Mouse (Mus musculus): ENCODE data around the gene Glycam1. TPM values are rescaled to one million over a fixed set of nuclear protein-coding genes. Genes with fewer than 3 reads are reported as not detected.
"Not testable (repeated sequence)": the region's sequence is repeated elsewhere in the genome, so short reads cannot be mapped to it uniquely, and the experiment has no call there.

The Glycam1 gene
- not detected in 2 replicates for polyA plus RNA-seq (2015; fragmentation: Nextera tagmentation; extraction: Ambion mirVana)

- no peak within 1 kb of the TSS for H3K27ac ChIP-seq
- no peak within 1 kb of the TSS for H3K4me3 ChIP-seq (replicated peaks)
- no peaks in the 10 kb centered on the region for H3K9me3 ChIP-seq (replicated peaks)
- no peak for DNase-seq
- ATAC-seq (ENCODE audit: low read depth) = no peak
- no peaks in the 10 kb centered on the region for H3K27me3 ChIP-seq
- H3K36me3 ChIP-seq = no peaks in the 10 kb centered on the region
- no peak within 1 kb of the TSS for H3K9ac ChIP-seq
- no peaks in the 10 kb centered on the region for H3K4me1 ChIP-seq (replicated peaks)
- H3K4me2 ChIP-seq = no peak within 1 kb of the TSS
Observed at GRCm38 (mm10) chr15:103564981-103565380, at the start of gene Glycam1. Gene Glycam1 (minus strand): TSS chr15:103565081.

GRCm38 (mm10) chr15:103604481-103604880 is 39.6 kb upstream of the Glycam1 start:
- Histone ChIP-seq H3K4me1 (replicated peaks) (no peaks in the 10 kb centered on the region), H3K36me3 (no peaks in the 10 kb centered on the region)

GRCm38 (mm10) chr15:103590779-103591178 is 25.9 kb upstream of the Glycam1 start:
- DNase-seq = no peak
- H3K4me1 ChIP-seq (replicated peaks) = no peaks in the 10 kb centered on the region
- 73% methylated on average over 2 of the region's 2 CpGs for WGBS (ENCODE audit: insufficient replicate concordance)
- no peak for ATAC-seq (ENCODE audit: low read depth)
- H3K27me3 ChIP-seq = no peaks in the 10 kb centered on the region
- no peaks in the 10 kb centered on the region for H3K9me3 ChIP-seq (replicated peaks)
- H3K27ac ChIP-seq = no peak overlapping the region
- H3K4me3 ChIP-seq (replicated peaks) = no peak overlapping the region
- H3K4me2 ChIP-seq = no peak overlapping the region
- H3K9ac ChIP-seq = no peak overlapping the region
- no peaks in the 10 kb centered on the region for H3K36me3 ChIP-seq

More at GRCm38 (mm10) chr15:103604481-103604880, 39.6 kb upstream of the Glycam1 start:
- Histone ChIP-seq H3K27ac (no peak overlapping the region), H3K9ac (no peak overlapping the region), H3K4me2 (no peak overlapping the region), H3K27me3 (no peaks in the 10 kb centered on the region), H3K9me3 (replicated peaks) (no peaks in the 10 kb centered on the region), H3K4me3 (replicated peaks) (no peak overlapping the region)
- no peak for ATAC-seq (ENCODE audit: low read depth)
- no peak for DNase-seq
- WGBS (ENCODE audit: insufficient replicate concordance) = 45% methylated on average over 1 of the region's 1 CpGs

- ATAC-seq (ENCODE audit: low read depth); DNase-seq; H3K9me3 ChIP-seq (replicated peaks); H3K4me3 ChIP-seq (replicated peaks); H3K36me3 ChIP-seq; H3K4me1 ChIP-seq (replicated peaks); H3K27ac ChIP-seq; H3K27me3 ChIP-seq; H3K9ac ChIP-seq; H3K4me2 ChIP-seq: not testable (repeated sequence)
- WGBS (ENCODE audit: insufficient replicate concordance) = 10% methylated on average over 4 of the region's 4 CpGs
Observed at GRCm38 (mm10) chr15:103587752-103588151, 22.9 kb upstream of the Glycam1 start.

- H3K4me2 ChIP-seq = no peak overlapping the region
- H3K4me3 ChIP-seq (replicated peaks) = no peak overlapping the region
- no peaks in the 10 kb centered on the region for H3K9me3 ChIP-seq (replicated peaks)
- DNase-seq = no peak
- H3K27me3 ChIP-seq = no peaks in the 10 kb centered on the region
- 47% methylated on average over 2 of the region's 2 CpGs for WGBS (ENCODE audit: insufficient replicate concordance)
- H3K9ac ChIP-seq = no peak overlapping the region
- no peak overlapping the region for H3K27ac ChIP-seq
- no peak for ATAC-seq (ENCODE audit: low read depth)
- no peaks in the 10 kb centered on the region for H3K4me1 ChIP-seq (replicated peaks)
- no peaks in the 10 kb centered on the region for H3K36me3 ChIP-seq
Observed at GRCm38 (mm10) chr15:103585876-103586275, 21.0 kb upstream of the Glycam1 start.

- no peaks in the 10 kb centered on the region for H3K9me3 ChIP-seq (replicated peaks)
- WGBS (ENCODE audit: insufficient replicate concordance) = 31% methylated on average over 3 of the region's 3 CpGs
- H3K9ac ChIP-seq = no peak overlapping the region
- no peaks in the 10 kb centered on the region for H3K4me1 ChIP-seq (replicated peaks)
- no peaks in the 10 kb centered on the region for H3K27me3 ChIP-seq
- H3K4me3 ChIP-seq (replicated peaks) = no peak overlapping the region
- no peak overlapping the region for H3K4me2 ChIP-seq
- DNase-seq (no peak), ATAC-seq (ENCODE audit: low read depth) (no peak)
- no peaks in the 10 kb centered on the region for H3K36me3 ChIP-seq
- H3K27ac ChIP-seq = no peak overlapping the region
Observed at GRCm38 (mm10) chr15:103552096-103552690, 12.7 kb downstream of the Glycam1 start.

GRCm38 (mm10) chr15:103551053-103551452 is 13.8 kb downstream of the Glycam1 start:
- Histone ChIP-seq H3K27me3 (no peaks in the 10 kb centered on the region), H3K36me3 (no peaks in the 10 kb centered on the region), H3K4me3 (replicated peaks) (no peak overlapping the region), H3K27ac (no peak overlapping the region), H3K4me2 (no peak overlapping the region), H3K9me3 (replicated peaks) (no peaks in the 10 kb centered on the region), H3K4me1 (replicated peaks) (no peaks in the 10 kb centered on the region), H3K9ac (no peak overlapping the region)
- 20% methylated on average over 1 of the region's 1 CpGs for WGBS (ENCODE audit: insufficient replicate concordance)
- DNase-seq (no peak), ATAC-seq (ENCODE audit: low read depth) (no peak)

GRCm38 (mm10) chr15:103549475-103549874 is 15.4 kb downstream of the Glycam1 start:
- Histone ChIP-seq H3K9ac (no peak overlapping the region), H3K4me1 (replicated peaks) (no peaks in the 10 kb centered on the region), H3K27ac (no peak overlapping the region), H3K4me2 (no peak overlapping the region), H3K4me3 (replicated peaks) (no peak overlapping the region), H3K36me3 (no peaks in the 10 kb centered on the region), H3K9me3 (replicated peaks) (no peaks in the 10 kb centered on the region), H3K27me3 (no peaks in the 10 kb centered on the region)
- ATAC-seq (ENCODE audit: low read depth) = no peak
- WGBS (ENCODE audit: insufficient replicate concordance) = 58% methylated on average over 1 of the region's 1 CpGs
- DNase-seq = no peak

GRCm38 (mm10) chr15:103547983-103548382 is 16.9 kb downstream of the Glycam1 start:
- Histone ChIP-seq H3K4me2 (no peak overlapping the region), H3K9ac (no peak overlapping the region), H3K4me1 (replicated peaks) (no peaks in the 10 kb centered on the region), H3K27ac (no peak overlapping the region), H3K4me3 (replicated peaks) (no peak overlapping the region), H3K36me3 (no peaks in the 10 kb centered on the region), H3K27me3 (no peaks in the 10 kb centered on the region), H3K9me3 (replicated peaks) (no peaks in the 10 kb centered on the region)
- WGBS (ENCODE audit: insufficient replicate concordance) = 64% methylated on average over 3 of the region's 3 CpGs
- ATAC-seq (ENCODE audit: low read depth) = no peak
- no peak for DNase-seq

GRCm38 (mm10) chr15:103542526-103542925 is 22.4 kb downstream of the Glycam1 start:
- H3K36me3 ChIP-seq = no peaks in the 10 kb centered on the region
- no peak overlapping the region for H3K27ac ChIP-seq
- no peak overlapping the region for H3K9ac ChIP-seq
- H3K9me3 ChIP-seq (replicated peaks) = no peaks in the 10 kb centered on the region
- H3K4me1 ChIP-seq (replicated peaks) = no peaks in the 10 kb centered on the region
- peaks cover 32% of the 10 kb centered on the region for H3K27me3 ChIP-seq
- H3K4me3 ChIP-seq (replicated peaks) = no peak overlapping the region
- DNase-seq (no peak), ATAC-seq (ENCODE audit: low read depth) (no peak)
- no peak overlapping the region for H3K4me2 ChIP-seq

GRCm38 (mm10) chr15:103540646-103541045 is 24.2 kb downstream of the Glycam1 start:
- Histone ChIP-seq H3K4me1 (replicated peaks) (no peaks in the 10 kb centered on the region), H3K27ac (no peak overlapping the region), H3K36me3 (no peaks in the 10 kb centered on the region), H3K9me3 (replicated peaks) (no peaks in the 10 kb centered on the region), H3K4me3 (replicated peaks) (no peak overlapping the region), H3K27me3 (peaks cover 49% of the 10 kb centered on the region), H3K4me2 (no peak overlapping the region), H3K9ac (no peak overlapping the region)
- WGBS (ENCODE audit: insufficient replicate concordance) = 38% methylated on average over 1 of the region's 1 CpGs
- DNase-seq = no peak
- ATAC-seq (ENCODE audit: low read depth) = no peak

- peaks cover 60% of the 10 kb centered on the region for H3K27me3 ChIP-seq
- no peak for ATAC-seq (ENCODE audit: low read depth)
- WGBS (ENCODE audit: insufficient replicate concordance) = 44% methylated on average over 2 of the region's 2 CpGs
Observed at GRCm38 (mm10) chr15:103539259-103539658, 25.6 kb downstream of the Glycam1 start.

More at GRCm38 (mm10) chr15:103539259-103539658, 25.6 kb downstream of the Glycam1 start:
- Histone ChIP-seq H3K4me1 (replicated peaks) (no peaks in the 10 kb centered on the region), H3K4me3 (replicated peaks) (no peak overlapping the region), H3K27ac (no peak overlapping the region), H3K9ac (no peak overlapping the region), H3K36me3 (no peaks in the 10 kb centered on the region), H3K4me2 (no peak overlapping the region), H3K9me3 (replicated peaks) (no peaks in the 10 kb centered on the region)
- DNase-seq = no peak

All from liver, embryonic 13.5 days (tissue).